Mouse (Mus musculus): ENCODE measurements around the gene Nrde2.

DNA sequence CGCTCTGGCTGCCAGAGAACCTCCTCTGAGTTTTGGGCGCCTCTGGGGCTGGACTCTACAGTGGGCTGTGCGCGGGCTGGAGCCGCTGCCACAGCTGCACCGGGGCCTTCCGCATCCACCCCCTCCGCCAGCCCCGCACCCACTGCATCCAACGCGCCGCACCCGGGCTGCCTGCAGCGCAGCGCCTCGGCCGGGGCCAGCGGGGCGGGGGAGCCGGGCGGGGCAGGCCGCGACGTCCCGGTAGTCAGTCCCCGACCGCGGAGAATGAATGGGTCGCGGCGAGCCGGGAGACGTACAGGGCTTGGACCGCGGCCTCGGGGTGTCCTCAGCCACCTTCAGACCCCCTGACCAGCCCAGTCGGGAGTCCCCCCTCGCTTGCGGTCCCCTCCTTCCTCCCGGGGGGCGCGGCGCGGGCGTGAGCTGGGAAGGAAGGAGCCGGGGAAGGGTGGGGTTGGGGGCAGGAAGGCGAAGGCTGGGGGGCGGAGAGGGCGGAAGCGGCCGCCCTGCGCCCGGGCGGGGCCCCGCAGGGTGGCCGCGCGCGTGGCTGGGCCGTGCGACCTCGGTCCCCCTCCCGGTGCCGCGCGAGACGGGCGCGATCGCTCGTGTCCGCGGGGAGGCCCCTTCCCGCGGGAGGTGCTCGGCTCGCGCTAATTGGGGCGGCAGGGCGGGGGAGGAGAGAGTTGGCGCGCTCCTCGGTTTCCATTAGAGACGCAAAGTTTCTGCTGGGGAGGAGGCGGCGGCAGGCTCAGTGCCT is 40.6 kb upstream of the Nrde2 start:
- TF ChIP-seq POLR2A (IDR thresholded peaks at IDR 0.05; ENCODE audit: borderline replicate concordance, extremely low read depth, low read depth, low read length) (no peak), CTCF (IDR thresholded peaks at IDR 0.05; ENCODE audit: insufficient read depth, low read length) (no peak)

All from lung, adult 2 months (tissue).